Mouse (Mus musculus) lung, adult 2 months (tissue): Measurements from ENCODE around the gene Phpt1. TPM values are rescaled to one million over a fixed set of nuclear protein-coding genes. Genes with fewer than 3 reads are reported as not detected.
A peak's percentile ranks its signal among the peaks of the same experiment; 100 is the strongest.

Experiments
- DNase-seq: peaks from one replicate; pipeline ENCODE4 v3.0.0; 2022
- H3K4me1 ChIP-seq: fragments of 200-500 bp; 2 replicates; pipeline ENCODE4 v1.6.1; 2011; ENCODE audit warnings: low read length; ENCODE audit not compliant: control insufficient read depth, insufficient read depth
- H3K4me3 ChIP-seq: fragments of 200-500 bp; replicated peaks from 2 replicates; pipeline ENCODE3; 2011; ENCODE audit warnings: low read depth, mild to moderate bottlenecking, control low read depth, low read length; ENCODE audit errors: extremely low read depth
- CTCF ChIP-seq: fragments of 200-500 bp; IDR thresholded peaks from 2 replicates; pipeline ENCODE4 v1.5.1; 2011; ENCODE audit warnings: mild to moderate bottlenecking, low read length, control low read depth; ENCODE audit not compliant: insufficient read depth
- POLR2A ChIP-seq: fragments of 200-500 bp; IDR thresholded peaks from 2 replicates; pipeline ENCODE4 v1.6.1; 2011; ENCODE audit warnings: low read depth, mild to moderate bottlenecking, control low read depth, low read length, borderline replicate concordance; ENCODE audit errors: extremely low read depth
- WGBS: fragments of 180-500 bp; shearing (Covaris S2); methylation state at CpG from one replicate; pipeline ENCODE4 v1.1.7; 2018; 5-methylcytosine and 5-hydroxymethylcytosine counted together
- polyA plus RNA-seq: library from polyadenylated mRNA; depleted of rRNA; stranded (reverse); fragments of >200 nt; gene quantifications from 2 replicates; pipeline ENCODE4 v1.2.3, GENCODE M21; 2012

Gene Phpt1
- polyA plus RNA-seq, 1 experiment, result 59.6 TPM

DNA sequence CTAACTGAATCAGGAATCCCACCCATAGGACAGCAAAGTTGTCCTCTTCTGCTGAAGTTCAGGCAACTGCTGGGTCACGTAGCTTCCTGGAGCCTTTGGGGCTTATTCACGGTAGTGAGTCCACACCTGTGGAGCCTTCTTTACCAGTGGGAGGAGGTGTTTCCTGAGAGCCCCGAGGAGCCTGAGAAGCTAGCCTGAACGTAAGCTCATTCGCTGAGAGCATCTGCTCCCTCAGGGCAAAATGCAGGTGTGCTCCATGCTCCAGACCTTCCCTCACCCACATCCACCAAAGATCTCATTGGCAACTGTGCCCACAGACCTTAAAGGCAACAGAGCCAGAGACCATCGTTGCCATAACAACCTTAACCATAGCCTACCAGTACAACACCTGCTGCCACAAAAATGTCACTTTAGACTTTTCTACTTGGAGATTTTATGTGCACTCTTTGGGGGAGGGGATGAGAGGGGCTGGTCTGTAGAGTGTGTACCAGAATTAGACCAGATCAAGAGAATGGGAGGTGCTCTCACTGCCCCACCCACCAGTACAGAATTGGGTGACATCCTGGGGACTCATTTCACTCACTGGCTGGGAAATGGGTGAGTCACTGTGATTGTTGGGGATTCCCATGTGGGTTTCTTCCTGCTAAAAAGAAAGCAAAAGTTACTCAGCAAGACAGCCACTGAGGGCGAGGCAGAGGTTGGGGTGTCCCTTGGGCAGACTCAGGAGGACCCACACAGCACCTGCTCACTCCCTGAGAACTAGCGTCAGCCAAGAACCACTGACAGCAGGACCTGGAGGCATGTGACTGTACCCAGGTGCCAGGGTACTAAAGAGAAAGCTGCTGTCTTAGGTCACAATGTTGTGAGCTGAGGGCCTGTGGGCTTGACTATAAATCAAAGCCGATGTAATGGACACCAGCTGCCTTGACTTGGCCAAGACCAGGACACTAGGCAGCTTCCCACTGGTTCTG lies 25.7 kb downstream of the Phpt1 start:
- H3K4me3 ChIP-seq, result no peak overlapping the region
- WGBS, result 60% methylated on average over 9 of the region's 9 CpGs
- peaks cover 5% of the 10 kb centered on the region for H3K4me1 ChIP-seq
- DNase-seq, result no peak
- TF ChIP-seq POLR2A, result no peak

DNA sequence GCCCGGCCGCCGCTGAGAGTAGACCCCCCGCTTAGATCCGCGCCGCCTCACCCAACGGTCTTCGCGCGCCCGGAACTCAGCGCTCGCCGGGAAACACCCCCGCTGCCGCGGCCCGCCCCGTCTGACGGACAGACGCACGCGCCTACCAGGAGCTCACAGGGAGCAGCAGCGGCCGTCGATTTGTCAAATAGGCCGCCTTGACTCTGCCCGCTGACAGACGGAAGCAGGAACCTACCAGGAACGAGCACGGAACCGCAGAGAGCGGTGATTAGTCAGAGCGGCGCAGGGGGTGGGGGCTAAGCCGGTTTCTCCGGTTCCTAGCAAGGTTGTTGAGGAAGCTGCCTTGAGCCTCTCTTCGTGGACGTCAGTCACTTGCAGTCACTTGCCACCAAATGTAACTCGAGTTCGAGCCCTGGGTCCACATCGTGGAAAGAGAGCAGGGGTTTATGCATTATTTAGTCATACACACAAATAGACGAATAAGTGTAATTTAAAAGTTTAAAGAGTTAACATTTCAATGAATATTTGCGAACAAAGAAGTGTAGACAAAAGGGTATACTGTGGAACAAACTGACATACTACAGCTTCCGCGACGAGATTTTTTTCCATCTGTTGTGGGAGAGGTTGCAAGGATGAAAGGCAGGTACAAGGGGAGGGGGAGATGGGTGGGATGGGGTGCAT lies 28.1 kb downstream of the Phpt1 start, which contains the start of gene Traf2:
Traf2 (minus strand) TSS at position 130 of the 681 bp plus-strand sequence.
- TF ChIP-seq CTCF (no peak), POLR2A (peak; percentile 61; the same call in 1 of the 2 replicates)
- Histone ChIP-seq H3K4me1 (peaks cover 5% of the 10 kb centered on the region), H3K4me3 (peak within 1 kb of the TSS; percentile 88)
- 2% methylated on average over 48 of the region's 48 CpGs for WGBS
- DNase-seq, result peak; percentile 99

DNA sequence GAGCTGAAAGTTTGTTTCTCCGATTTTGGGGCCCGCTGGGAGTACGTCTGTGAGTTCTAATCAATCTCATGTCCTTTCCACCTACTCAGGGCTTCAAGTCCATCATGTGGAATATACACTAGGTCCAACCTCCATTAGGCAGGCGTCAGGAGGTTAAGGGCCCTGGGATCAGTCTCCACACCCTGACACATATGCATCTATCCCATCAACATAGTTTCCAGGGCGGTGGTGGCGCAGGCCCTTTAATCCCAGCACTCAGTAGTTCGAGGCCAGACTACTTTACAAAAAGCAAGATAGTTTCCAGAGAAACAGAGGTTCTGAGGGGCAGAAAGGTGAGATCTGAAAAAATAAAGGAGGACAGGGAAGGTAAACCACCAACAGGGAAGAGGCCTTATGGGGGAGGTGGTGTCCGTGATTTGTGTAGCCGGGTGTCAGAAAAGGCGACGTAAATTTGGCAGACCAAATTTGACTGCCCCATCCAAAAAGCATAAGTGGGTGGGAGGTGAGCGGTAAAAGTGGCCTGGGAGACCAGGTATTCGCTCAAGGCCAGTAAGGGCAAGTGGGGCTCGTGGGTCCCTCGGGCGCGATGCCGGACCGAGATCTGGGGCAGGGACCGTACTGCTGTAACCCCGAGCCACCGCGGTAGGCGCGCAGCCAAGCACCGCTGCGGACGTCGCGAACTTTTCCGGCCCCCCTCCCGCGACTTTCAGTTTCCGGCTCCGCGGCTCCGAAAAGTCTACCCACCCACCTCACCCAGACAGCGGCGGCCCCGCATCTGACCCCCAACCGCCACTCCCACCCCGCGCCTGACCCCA lies 28.8 kb downstream of the Phpt1 start:
- peaks cover 8% of the 10 kb centered on the region for H3K4me1 ChIP-seq
- 4% methylated on average over 43 of the region's 43 CpGs for WGBS
- no peak for DNase-seq
- TF ChIP-seq CTCF (no peak), POLR2A (no peak)
- H3K4me3 ChIP-seq, result peak overlapping the region; percentile 88

DNA sequence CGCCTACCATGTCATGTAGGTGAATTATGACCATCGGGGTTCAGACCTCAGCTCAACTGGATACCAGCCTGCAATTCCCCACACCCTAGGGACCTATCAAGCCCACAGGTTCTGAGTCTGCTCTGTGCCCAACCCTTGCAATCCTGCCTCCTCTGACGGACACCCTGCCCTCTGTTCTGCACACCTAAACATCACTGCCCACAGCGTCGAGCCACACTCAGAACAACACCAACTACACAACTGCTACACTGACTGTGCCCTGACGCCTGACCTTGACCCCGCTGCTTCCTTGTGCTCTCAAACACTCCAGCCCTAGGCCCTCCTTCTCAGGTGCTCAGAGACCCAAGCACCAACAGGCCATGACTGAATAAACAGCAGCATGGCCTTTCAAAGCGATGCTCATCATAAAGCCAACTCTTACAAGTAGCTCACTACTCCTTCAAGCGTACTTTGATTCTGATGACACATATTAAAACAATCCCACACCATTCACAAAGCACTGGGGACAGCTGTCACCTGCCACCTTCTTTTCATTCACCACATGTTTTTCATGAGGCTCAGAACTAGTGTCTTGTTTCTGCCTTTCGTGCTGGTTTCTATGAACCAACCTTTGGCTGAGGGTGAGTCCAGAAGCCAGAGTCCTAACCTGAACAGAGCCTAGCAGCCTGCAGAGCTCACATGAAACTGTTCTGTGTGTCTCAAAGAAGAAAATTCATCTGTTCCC lies 33.2 kb downstream of the Phpt1 start:
- 71% methylated on average over 10 of the region's 10 CpGs for WGBS
- no peak for TF ChIP-seq CTCF
- TF ChIP-seq POLR2A, result no peak

DNA sequence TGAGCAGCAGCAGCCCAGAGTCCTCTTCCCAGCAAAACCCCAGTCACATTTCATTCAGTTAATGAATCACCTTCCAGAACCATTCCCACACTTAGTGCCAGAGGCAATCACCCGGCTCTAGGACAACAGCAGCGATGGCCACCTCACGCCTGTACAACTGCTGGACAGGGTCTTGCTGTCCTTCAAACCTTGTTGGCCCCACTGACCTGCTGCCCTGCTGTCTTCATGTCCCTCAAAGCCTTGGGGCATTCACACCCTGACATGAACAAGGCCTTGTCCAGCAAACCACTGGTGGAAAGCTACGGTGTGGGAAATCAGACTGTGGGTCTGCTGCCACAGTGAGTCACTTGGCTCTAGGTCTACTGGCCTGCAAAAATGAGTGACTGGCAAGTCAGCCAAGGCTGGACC lies 34.5 kb downstream of the Phpt1 start:
- H3K4me1 ChIP-seq, result peaks cover 3% of the 10 kb centered on the region
- no peak overlapping the region for H3K4me3 ChIP-seq
- DNase-seq, result no peak
- 86% methylated on average over 4 of the region's 4 CpGs for WGBS
- TF ChIP-seq POLR2A (no peak), CTCF (no peak)

More for the DNA sequence above, 33.2 kb downstream of the Phpt1 start:
- DNase-seq, result no peak
- Histone ChIP-seq H3K4me3 (no peak overlapping the region), H3K4me1 (peaks cover 8% of the 10 kb centered on the region)

DNA sequence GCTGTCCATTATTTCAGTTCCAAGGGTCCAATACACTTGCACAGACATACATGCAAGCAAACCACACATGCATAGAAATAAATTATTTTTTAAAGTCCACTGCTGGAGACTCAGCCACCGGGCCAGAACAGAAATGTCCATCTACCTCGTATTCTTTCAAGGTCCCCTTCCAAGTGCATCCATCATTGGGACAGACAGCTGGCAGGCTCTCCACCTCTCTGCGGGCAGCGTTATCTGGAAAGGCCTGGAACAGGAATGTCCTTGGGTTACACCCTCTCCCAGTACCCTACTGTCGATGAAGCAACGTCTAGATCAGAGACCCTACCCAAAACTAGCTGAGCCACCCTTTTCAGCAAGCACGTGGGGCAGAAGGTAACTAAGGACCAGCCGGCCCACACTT lies 38.5 kb downstream of the Phpt1 start:
- peaks cover 5% of the 10 kb centered on the region for H3K4me1 ChIP-seq
- H3K4me3 ChIP-seq, result no peak overlapping the region
- 54% methylated on average over 8 of the region's 8 CpGs for WGBS
- no peak for TF ChIP-seq POLR2A
- no peak for TF ChIP-seq CTCF
- DNase-seq, result no peak

DNA sequence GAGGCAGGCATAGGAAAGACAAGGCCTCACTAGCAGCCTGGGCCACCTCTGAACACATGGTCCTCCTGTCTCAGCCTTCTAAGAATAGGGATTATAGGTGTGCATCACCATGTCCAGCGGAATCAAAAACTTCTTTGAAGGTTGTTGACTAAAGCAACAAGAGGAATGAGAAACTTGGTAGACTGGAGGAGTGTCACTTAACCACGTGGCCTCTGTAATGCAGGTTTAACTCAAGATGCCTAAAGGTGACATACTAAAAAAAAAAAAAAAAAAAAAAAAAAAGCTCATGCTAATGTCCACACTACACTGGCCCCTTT lies 40.2 kb downstream of the Phpt1 start:
- TF ChIP-seq POLR2A (no peak), CTCF (no peak)
- H3K4me1 ChIP-seq, result peaks cover 5% of the 10 kb centered on the region; the same call in 1 of the 2 replicates
- 80% methylated on average over 2 of the region's 2 CpGs for WGBS
- no peak overlapping the region for H3K4me3 ChIP-seq
- no peak for DNase-seq

DNA sequence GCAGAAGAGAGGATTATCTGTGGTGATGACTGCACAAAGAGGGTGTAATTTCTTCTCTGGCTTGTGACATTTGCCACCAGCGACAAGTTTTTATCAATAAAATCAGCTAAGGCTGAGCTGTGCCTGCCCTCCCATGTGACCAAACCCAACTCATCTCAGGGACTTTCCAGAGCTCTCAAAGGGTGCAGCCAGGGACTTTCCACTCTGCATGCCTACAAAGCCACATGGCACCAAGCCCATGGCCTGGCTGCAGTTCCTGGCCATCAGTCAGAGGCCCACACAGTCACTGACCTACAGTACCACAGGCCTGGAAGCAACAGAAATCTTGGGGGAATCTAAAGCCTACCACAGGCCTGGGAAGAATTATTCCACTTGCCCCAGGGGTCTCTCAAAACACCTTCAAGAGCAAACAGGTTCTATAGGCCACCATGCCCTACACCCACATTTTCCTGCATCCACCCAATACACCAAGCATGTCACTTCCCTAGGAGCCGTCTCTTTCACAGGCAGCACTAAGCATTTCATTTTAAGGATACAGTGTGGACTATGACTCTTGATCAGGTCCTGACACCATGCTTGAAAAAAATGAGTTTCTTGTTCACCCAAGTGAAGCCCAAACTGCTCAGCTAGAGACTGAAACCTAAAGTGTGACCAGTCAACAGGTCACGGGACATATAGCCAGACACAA lies 40.7 kb downstream of the Phpt1 start:
- DNase-seq, result peak; percentile 76
- 36% methylated on average over 3 of the region's 3 CpGs for WGBS
- Histone ChIP-seq H3K4me1 (peaks cover 5% of the 10 kb centered on the region; the same call in 1 of the 2 replicates), H3K4me3 (no peak overlapping the region)
- TF ChIP-seq CTCF, result no peak
- no peak for TF ChIP-seq POLR2A
